Mouse (Mus musculus): ENCODE results near the gene Slc51b. TPM values are rescaled to one million over a fixed set of nuclear protein-coding genes. Genes with fewer than 3 reads are reported as not detected.

Gene Slc51b
- polyA plus RNA-seq, 1 experiment from 2014 or later = not detected

GRCm38 (mm10) chr9:65384276-65384675 is 38.5 kb downstream of the Slc51b start:
- Histone ChIP-seq H3K9me3 (no peaks in the 10 kb centered on the region), H3K4me2 (no peak overlapping the region), H3K9ac (no peak overlapping the region), H3K36me3 (replicated peaks) (no peaks in the 10 kb centered on the region), H3K27ac (no peak overlapping the region), H3K27me3 (peaks cover 10% of the 10 kb centered on the region), H3K4me1 (no peaks in the 10 kb centered on the region; the same call in 1 of the 2 replicates), H3K4me3 (replicated peaks) (no peak overlapping the region)
- ATAC-seq (ENCODE audit: low FRiP score) = no peak
- 64% methylated on average over 3 of the region's 3 CpGs for WGBS

GRCm38 (mm10) chr9:65382751-65383097 is 40.0 kb downstream of the Slc51b start:
- H3K4me3 ChIP-seq (replicated peaks) = no peak overlapping the region
- no peaks in the 10 kb centered on the region; the same call in 1 of the 2 replicates for H3K4me1 ChIP-seq
- ATAC-seq (ENCODE audit: low FRiP score) = no peak
- 0 out of 2 replicates have a peak, but pooled peaks cover 3% of the 10 kb centered on the region for H3K27me3 ChIP-seq
- WGBS = 71% methylated on average over 3 of the region's 3 CpGs
- H3K27ac ChIP-seq = no peak overlapping the region
- no peaks in the 10 kb centered on the region for H3K9me3 ChIP-seq
- no peak overlapping the region for H3K9ac ChIP-seq
- H3K4me2 ChIP-seq = no peak overlapping the region
- H3K36me3 ChIP-seq (replicated peaks) = 0 out of 2 replicates have a peak, but pooled peaks cover 3% of the 10 kb centered on the region

GRCm38 (mm10) chr9:65382031-65382750 is 40.6 kb downstream of the Slc51b start:
- H3K27me3 ChIP-seq = 0 out of 2 replicates have a peak, but pooled peaks cover under 1% of the 10 kb centered on the region
- WGBS = 82% methylated on average over 6 of the region's 6 CpGs
- no peak for ATAC-seq (ENCODE audit: low FRiP score)
- H3K36me3 ChIP-seq (replicated peaks) = 0 out of 2 replicates have a peak, but pooled peaks cover 4% of the 10 kb centered on the region
- no peak overlapping the region for H3K4me3 ChIP-seq (replicated peaks)
- no peak overlapping the region for H3K9ac ChIP-seq
- H3K4me2 ChIP-seq = no peak overlapping the region
- no peaks in the 10 kb centered on the region; the same call in 1 of the 2 replicates for H3K4me1 ChIP-seq
- H3K27ac ChIP-seq = no peak overlapping the region
- no peaks in the 10 kb centered on the region for H3K9me3 ChIP-seq

- no peak for ATAC-seq (ENCODE audit: low FRiP score)
- Histone ChIP-seq H3K4me2 (no peak overlapping the region), H3K27ac (no peak overlapping the region)
These were observed 41.7 kb downstream of the Slc51b start for GRCm38 (mm10) chr9:65381017-65381590.

GRCm38 (mm10) chr9:65375163-65375934 is 47.4 kb downstream of the Slc51b start:
- Histone ChIP-seq H3K4me2 (no peak overlapping the region), H3K9me3 (no peaks in the 10 kb centered on the region), H3K4me1 (no peaks in the 10 kb centered on the region), H3K4me3 (replicated peaks) (no peak overlapping the region), H3K36me3 (replicated peaks) (peaks cover 13% of the 10 kb centered on the region), H3K27ac (no peak overlapping the region), H3K9ac (no peak overlapping the region), H3K27me3 (no peaks in the 10 kb centered on the region)
- 87% methylated on average over 9 of the region's 9 CpGs for WGBS
- no peak for ATAC-seq (ENCODE audit: low FRiP score)

More at GRCm38 (mm10) chr9:65381017-65381590, 41.7 kb downstream of the Slc51b start:
- Histone ChIP-seq H3K36me3 (replicated peaks) (0 out of 2 replicates have a peak, but pooled peaks cover 4% of the 10 kb centered on the region), H3K4me1 (no peaks in the 10 kb centered on the region; the same call in 1 of the 2 replicates), H3K9me3 (no peaks in the 10 kb centered on the region), H3K4me3 (replicated peaks) (no peak overlapping the region), H3K27me3 (no peaks in the 10 kb centered on the region), H3K9ac (no peak overlapping the region)
- 87% methylated on average over 4 of the region's 4 CpGs for WGBS

- 89% methylated on average over 5 of the region's 5 CpGs for WGBS
- Histone ChIP-seq H3K27ac (no peak overlapping the region), H3K27me3 (no peaks in the 10 kb centered on the region), H3K4me2 (no peak overlapping the region), H3K36me3 (replicated peaks) (peaks cover 13% of the 10 kb centered on the region), H3K4me3 (replicated peaks) (no peak overlapping the region), H3K9me3 (no peaks in the 10 kb centered on the region), H3K9ac (no peak overlapping the region), H3K4me1 (no peaks in the 10 kb centered on the region)
- ATAC-seq (ENCODE audit: low FRiP score) = no peak
These were observed 48.1 kb downstream of the Slc51b start for GRCm38 (mm10) chr9:65374468-65375162.

GRCm38 (mm10) chr9:65372449-65372848 is 50.3 kb downstream of the Slc51b start:
- Histone ChIP-seq H3K4me2 (no peak overlapping the region), H3K9ac (no peak overlapping the region), H3K27ac (no peak overlapping the region), H3K4me1 (no peaks in the 10 kb centered on the region), H3K36me3 (replicated peaks) (peaks cover 9% of the 10 kb centered on the region), H3K27me3 (no peaks in the 10 kb centered on the region), H3K4me3 (replicated peaks) (no peak overlapping the region), H3K9me3 (no peaks in the 10 kb centered on the region)
- no peak for ATAC-seq (ENCODE audit: low FRiP score)
- 72% methylated on average over 4 of the region's 4 CpGs for WGBS

- Histone ChIP-seq H3K27me3 (no peaks in the 10 kb centered on the region), H3K4me3 (replicated peaks) (no peak overlapping the region), H3K9ac (no peak overlapping the region), H3K9me3 (no peaks in the 10 kb centered on the region), H3K27ac (no peak overlapping the region), H3K4me2 (no peak overlapping the region), H3K4me1 (peaks cover 5% of the 10 kb centered on the region), H3K36me3 (replicated peaks) (peaks cover 9% of the 10 kb centered on the region)
- ATAC-seq (ENCODE audit: low FRiP score) = no peak
- 86% methylated on average over 24 of the region's 24 CpGs for WGBS
These were observed 51.0 kb downstream of the Slc51b start for GRCm38 (mm10) chr9:65371756-65372155.

- H3K27ac ChIP-seq = no peak overlapping the region
- 92% methylated on average over 7 of the region's 7 CpGs for WGBS
- H3K9me3 ChIP-seq = no peaks in the 10 kb centered on the region
- no peak overlapping the region for H3K4me3 ChIP-seq (replicated peaks)
- no peak for ATAC-seq (ENCODE audit: low FRiP score)
- no peaks in the 10 kb centered on the region for H3K27me3 ChIP-seq
- peaks cover 21% of the 10 kb centered on the region for H3K36me3 ChIP-seq (replicated peaks)
- peaks cover 5% of the 10 kb centered on the region for H3K4me1 ChIP-seq
- H3K9ac ChIP-seq = no peak overlapping the region
- H3K4me2 ChIP-seq = no peak overlapping the region
These were observed 57.0 kb downstream of the Slc51b start for GRCm38 (mm10) chr9:65365721-65366120.

GRCm38 (mm10) chr9:65363684-65364083 is 59.1 kb downstream of the Slc51b start:
- Histone ChIP-seq H3K9ac (no peak overlapping the region), H3K4me3 (replicated peaks) (no peak overlapping the region), H3K4me1 (peaks cover 5% of the 10 kb centered on the region), H3K27ac (no peak overlapping the region), H3K27me3 (no peaks in the 10 kb centered on the region), H3K9me3 (no peaks in the 10 kb centered on the region), H3K36me3 (replicated peaks) (peaks cover 35% of the 10 kb centered on the region), H3K4me2 (no peak overlapping the region)
- ATAC-seq (ENCODE audit: low FRiP score) = no peak
- 75% methylated on average over 9 of the region's 9 CpGs for WGBS
